Mouse (Mus musculus) erythroblast, embryonic 14.5 days (primary cell): ENCODE results near the gene Gmnc. TPM values are rescaled to one million over a fixed set of nuclear protein-coding genes. Genes with fewer than 3 reads are reported as not detected.

ENCODE experiments used
- H3K27me3 ChIP-seq: 2 replicates; pipeline ENCODE4 v1.6.1; 2012; ENCODE audit warnings: inconsistent platforms; ENCODE audit not compliant: control insufficient read depth
- H3K36me3 ChIP-seq: 2 replicates; pipeline ENCODE4 v1.6.1; 2012; ENCODE audit warnings: mild to moderate bottlenecking, inconsistent platforms; ENCODE audit not compliant: control insufficient read depth
- H3K4me1 ChIP-seq: 2 replicates; pipeline ENCODE4 v1.6.1; 2012; ENCODE audit warnings: inconsistent platforms; ENCODE audit not compliant: control insufficient read depth
- H3K4me3 ChIP-seq: replicated peaks from 2 replicates; pipeline ENCODE3; 2012; ENCODE audit warnings: moderate library complexity, mild to moderate bottlenecking, inconsistent platforms
- H3K9me3 ChIP-seq: 2 replicates; pipeline ENCODE4 v1.6.1; 2012; ENCODE audit warnings: low read length, inconsistent platforms, mixed read lengths; ENCODE audit not compliant: control insufficient read depth
- GATA1 ChIP-seq: IDR thresholded peaks from 2 replicates; pipeline ENCODE4 v1.6.1; 2012; ENCODE audit warnings: low read length, inconsistent platforms, mixed read lengths
- TAL1 ChIP-seq: IDR thresholded peaks from 3 replicates; pipeline ENCODE4 v1.6.1; 2012; ENCODE audit warnings: low read length, inconsistent platforms, mixed read lengths
- polyA plus RNA-seq: library from polyadenylated mRNA; stranded (reverse); fragments of >175 nt; gene quantifications from 2 replicates; pipeline ENCODE4 v1.2.3, GENCODE M21; 2012

The Gmnc gene
- polyA plus RNA-seq, 1 experiment, result not detected

DNA sequence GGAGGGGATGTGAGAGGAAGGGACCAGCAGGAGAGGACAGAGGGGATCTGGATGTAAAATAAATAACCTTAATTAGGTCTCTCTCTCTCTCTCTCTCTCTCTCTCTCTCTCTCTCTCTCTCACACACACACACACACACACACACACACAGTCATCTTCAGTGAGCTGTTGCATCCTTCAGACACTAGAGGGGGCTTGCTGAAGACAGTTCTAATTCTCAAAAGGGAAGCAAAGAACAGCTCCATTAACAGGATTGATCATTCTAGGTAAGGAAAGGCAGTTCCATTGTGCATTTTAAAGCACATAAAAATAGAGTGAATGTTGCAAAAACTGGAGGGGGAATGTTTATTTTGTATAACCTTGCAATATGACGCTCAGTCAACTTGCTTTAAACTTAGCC, 5.7 kb downstream of the Gmnc start:
- no peak overlapping the region for H3K4me3 ChIP-seq
- H3K9me3 ChIP-seq, result no peaks in the 10 kb centered on the region
- H3K4me1 ChIP-seq, result no peaks in the 10 kb centered on the region
- no peaks in the 10 kb centered on the region for H3K27me3 ChIP-seq
- TF ChIP-seq GATA1 (no peak), TAL1 (no peak)
- no peaks in the 10 kb centered on the region for H3K36me3 ChIP-seq

DNA sequence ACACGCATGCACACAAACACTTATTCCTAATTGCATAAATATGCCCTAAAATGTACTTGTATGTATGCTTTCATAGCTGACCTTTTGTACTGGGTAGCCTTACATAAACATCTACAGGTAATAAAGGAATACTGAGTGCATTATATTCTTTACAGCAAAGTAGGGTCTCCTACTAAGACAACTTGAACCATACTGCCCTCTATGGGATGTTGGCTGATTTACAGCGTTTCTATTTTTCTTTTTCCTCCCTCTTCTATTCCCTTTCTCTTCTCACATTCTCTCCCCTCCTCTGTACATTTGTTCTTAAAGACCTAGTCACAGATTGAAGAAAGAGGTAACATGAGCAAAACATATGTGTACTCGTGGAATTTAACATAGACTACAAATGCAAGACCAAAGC, 9.3 kb downstream of the Gmnc start:
- no peaks in the 10 kb centered on the region for H3K27me3 ChIP-seq
- no peak for TF ChIP-seq GATA1
- H3K4me3 ChIP-seq, result no peak overlapping the region
- no peaks in the 10 kb centered on the region for H3K9me3 ChIP-seq
- no peaks in the 10 kb centered on the region for H3K36me3 ChIP-seq
- H3K4me1 ChIP-seq, result no peaks in the 10 kb centered on the region

DNA sequence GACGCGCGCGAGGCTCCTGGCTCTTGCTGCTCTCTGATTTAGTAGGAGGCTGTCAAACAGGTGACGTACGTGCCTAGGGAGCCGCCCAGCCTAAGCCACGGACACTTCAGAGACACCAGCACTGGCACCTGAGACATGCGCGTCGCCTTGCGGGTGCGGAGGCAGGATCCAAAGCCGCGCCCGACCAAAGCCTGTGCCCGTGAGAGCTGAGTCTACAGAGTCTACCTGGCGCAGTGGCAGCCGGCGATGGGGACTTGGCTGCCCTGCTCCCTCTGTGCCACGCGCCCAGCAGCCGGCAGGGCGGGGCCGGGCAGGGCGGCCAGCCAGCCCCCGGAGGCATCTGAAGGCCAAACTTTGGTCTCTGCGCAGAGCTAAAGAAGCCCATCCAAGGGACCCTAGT, 23.5 kb downstream of the Gmnc start:
- TF ChIP-seq GATA1 (no peak), TAL1 (no peak)
- H3K4me3 ChIP-seq, result no peak overlapping the region
- H3K27me3 ChIP-seq, result peaks cover 7% of the 10 kb centered on the region
- H3K4me1 ChIP-seq, result no peaks in the 10 kb centered on the region
- no peaks in the 10 kb centered on the region for H3K9me3 ChIP-seq
- no peaks in the 10 kb centered on the region for H3K36me3 ChIP-seq

DNA sequence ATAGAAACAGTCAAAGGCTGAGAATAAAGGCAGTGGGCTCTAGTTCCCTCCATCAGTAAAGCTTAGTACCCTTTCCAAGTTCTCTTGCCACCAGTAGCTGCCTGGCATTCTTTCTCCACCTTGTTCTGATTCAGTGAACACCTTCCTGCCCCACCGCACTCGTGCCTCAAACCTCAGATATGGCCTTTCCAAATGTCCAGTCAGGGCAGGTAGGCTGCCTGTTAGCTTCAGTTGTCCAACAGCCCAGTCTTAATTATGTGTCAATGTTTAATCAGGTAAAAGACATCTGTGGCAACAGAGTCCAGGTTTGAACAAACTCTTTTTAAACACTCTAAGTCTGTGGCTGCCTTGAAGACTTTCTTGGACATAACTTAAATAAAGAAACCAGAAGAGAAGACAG, 24.6 kb downstream of the Gmnc start:
- Histone ChIP-seq H3K36me3 (no peaks in the 10 kb centered on the region), H3K9me3 (no peaks in the 10 kb centered on the region), H3K4me3 (no peak overlapping the region), H3K27me3 (peaks cover 7% of the 10 kb centered on the region), H3K4me1 (no peaks in the 10 kb centered on the region)
- no peak for TF ChIP-seq GATA1
- TF ChIP-seq TAL1, result no peak

DNA sequence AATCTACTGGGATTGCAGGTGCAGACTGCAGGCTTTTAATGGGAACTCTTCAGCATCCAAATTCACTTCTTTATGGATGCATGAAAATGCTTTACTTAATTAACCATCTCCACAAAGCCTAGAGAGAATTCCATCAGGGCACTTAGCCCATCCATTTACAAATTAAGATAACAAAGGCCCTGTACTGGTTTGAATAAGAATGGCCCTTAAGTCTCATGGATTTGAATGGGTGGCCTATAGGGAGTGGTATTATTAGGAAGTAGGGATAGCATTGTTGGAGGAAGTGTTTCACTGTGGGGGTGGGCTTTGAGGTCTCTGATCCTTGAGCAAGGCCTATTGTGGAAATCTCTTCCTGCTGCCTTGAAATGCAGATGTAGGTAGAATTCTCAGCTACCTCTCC, 29.5 kb downstream of the Gmnc start:
- Histone ChIP-seq H3K4me1 (no peaks in the 10 kb centered on the region), H3K9me3 (no peaks in the 10 kb centered on the region), H3K4me3 (no peak overlapping the region), H3K27me3 (no peaks in the 10 kb centered on the region), H3K36me3 (no peaks in the 10 kb centered on the region)
- no peak for TF ChIP-seq GATA1
- TF ChIP-seq TAL1, result no peak

DNA sequence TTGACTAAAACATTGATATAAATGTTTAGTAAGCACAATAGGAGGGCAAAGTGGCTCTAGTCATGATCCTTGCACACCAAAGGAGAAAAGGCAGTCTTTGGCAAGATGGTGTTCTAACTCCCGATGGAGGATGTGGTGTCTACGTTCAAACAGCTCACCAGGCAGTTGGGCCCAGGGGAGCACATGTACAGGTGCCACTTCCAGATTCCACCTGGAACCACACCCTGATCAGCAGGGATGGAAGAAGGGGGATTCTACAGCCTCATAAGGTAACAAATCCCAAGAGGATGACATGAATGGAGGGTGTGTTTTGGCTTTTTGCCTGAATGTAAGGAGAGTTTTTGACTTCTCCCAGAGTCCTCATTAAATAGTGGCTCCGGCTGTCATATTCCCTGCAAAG, 39.9 kb downstream of the Gmnc start:
- Histone ChIP-seq H3K9me3 (peaks cover 10% of the 10 kb centered on the region), H3K36me3 (no peaks in the 10 kb centered on the region), H3K4me3 (no peak overlapping the region), H3K4me1 (no peaks in the 10 kb centered on the region), H3K27me3 (no peaks in the 10 kb centered on the region)
- TF ChIP-seq TAL1, result no peak
- TF ChIP-seq GATA1, result no peak

DNA sequence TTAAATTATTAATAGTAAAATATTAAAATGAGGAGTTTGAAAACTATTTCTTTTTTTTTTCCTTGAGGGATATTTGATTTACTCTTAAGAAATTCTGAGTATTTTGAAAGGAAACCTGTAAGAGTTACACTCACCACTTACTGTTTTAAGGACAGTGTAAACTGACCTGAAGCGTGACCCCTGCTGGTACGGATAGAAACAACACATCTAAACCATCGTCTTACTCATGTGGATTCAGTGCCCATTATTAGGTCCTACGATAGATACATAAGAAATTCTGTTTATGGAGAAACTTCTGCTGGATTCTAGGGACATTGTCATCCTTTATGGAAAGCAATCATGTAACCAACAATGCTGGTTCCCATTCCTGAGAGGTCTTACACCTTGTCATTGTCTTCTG, 41.2 kb downstream of the Gmnc start:
- Histone ChIP-seq H3K4me1 (no peaks in the 10 kb centered on the region), H3K27me3 (no peaks in the 10 kb centered on the region), H3K36me3 (no peaks in the 10 kb centered on the region), H3K9me3 (peaks cover 10% of the 10 kb centered on the region), H3K4me3 (no peak overlapping the region)
- TF ChIP-seq TAL1, result no peak
- no peak for TF ChIP-seq GATA1

DNA sequence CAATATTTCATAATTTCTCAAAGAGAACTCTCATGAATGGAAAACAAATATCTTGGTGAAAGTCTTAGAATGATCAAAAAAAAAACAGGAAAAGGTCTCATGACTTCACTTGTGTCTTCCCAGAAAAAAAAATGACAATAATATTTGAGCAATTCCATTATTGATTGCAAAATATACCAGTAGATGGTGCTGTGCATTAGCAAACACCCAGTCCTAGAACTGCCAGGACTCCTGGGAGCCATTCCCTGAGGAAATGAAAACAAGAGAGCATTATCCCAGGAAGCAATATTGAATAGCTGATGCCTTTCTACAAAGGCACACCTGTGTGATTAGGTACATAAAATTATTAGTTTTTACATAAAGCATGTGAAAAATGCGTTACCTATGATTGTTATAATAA, 87.5 kb downstream of the Gmnc start:
- no peak overlapping the region for H3K4me3 ChIP-seq
- no peaks in the 10 kb centered on the region for H3K9me3 ChIP-seq
- H3K4me1 ChIP-seq, result no peaks in the 10 kb centered on the region
- no peaks in the 10 kb centered on the region for H3K27me3 ChIP-seq
- H3K36me3 ChIP-seq, result no peaks in the 10 kb centered on the region
- TF ChIP-seq TAL1, result no peak
- TF ChIP-seq GATA1, result no peak

DNA sequence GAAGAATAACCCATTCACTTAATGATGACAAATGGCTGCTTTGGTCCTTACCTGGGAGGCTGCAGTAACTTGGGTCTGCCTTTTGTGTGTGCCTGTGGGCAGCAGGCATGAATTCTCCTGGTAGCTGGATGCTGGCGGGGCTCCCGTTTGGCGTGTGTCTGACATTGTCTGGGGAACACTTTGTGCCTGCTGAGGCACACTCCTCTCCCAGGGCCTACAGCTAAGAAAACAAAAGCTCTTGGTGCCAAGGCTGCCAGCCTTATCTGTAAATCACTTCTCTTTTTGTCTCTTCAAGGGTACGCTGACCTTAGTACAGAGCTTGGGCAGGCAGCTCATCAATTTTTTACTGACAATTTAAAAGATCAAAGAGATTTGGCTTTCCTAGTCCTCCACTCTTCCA, 90.0 kb downstream of the Gmnc start:
- Histone ChIP-seq H3K9me3 (no peaks in the 10 kb centered on the region), H3K4me3 (no peak overlapping the region), H3K27me3 (no peaks in the 10 kb centered on the region), H3K36me3 (no peaks in the 10 kb centered on the region), H3K4me1 (no peaks in the 10 kb centered on the region)
- no peak for TF ChIP-seq GATA1
- TF ChIP-seq TAL1, result no peak

DNA sequence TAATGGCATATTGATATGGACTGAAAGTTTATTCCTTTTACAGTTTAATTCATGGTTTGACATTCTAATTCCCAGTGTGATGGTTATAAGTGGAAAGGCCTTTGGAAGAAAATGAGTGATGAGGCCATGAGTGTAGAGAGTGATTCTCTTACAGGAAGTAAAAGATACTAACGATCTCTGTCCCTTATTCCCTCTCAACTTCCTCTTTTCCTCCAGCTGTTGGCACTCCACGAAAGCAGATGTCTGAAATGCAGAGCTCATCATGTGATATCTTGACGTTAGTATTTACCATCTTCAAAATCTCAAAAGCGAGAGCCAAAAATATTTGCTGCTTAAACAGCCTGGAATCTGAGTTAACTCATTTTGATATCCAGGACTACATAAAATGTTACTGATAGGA, 105.1 kb downstream of the Gmnc start:
- Histone ChIP-seq H3K36me3 (no peaks in the 10 kb centered on the region), H3K9me3 (no peaks in the 10 kb centered on the region), H3K4me3 (no peak overlapping the region), H3K4me1 (no peaks in the 10 kb centered on the region), H3K27me3 (no peaks in the 10 kb centered on the region)
- TF ChIP-seq TAL1 (no peak), GATA1 (no peak)
